Mouse (Mus musculus) adrenal gland (tissue): ENCODE measurements around the gene Prkch.

Source experiments
- intact Hi-C: fragments of 180-260 bp; cut with DNase I; formaldehyde crosslinking; loops from one replicate; pipeline ENCODE4 v1.15.1; 2025

Prkch gene

DNA sequence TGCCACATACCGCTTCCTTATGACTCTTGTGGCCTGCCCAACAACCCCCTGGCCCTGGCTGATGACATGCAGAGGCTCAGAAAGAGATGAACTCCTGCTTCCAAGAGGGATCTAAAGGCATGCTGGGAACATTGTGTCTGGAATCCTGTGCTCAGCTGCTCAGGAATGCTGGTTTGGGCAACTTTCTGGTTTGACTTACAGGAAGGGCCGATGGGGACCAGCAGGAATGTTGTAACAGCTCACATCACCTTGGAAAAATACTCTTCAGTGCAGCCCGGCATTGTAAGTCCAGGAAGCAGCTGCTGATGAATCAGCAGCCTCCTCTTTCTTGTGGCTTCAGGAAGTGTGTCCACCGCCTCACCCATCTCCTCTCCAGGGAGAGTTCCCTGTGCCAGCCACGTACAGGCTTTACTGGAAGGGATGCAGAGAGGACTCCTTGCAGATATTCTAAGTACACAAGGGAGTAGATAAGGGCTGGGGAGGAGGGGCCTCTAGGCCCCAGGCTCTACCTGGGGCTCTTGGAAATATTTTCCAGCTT is 206.0 kb downstream of the Prkch start:
- intact Hi-C loops = no loop called here

DNA sequence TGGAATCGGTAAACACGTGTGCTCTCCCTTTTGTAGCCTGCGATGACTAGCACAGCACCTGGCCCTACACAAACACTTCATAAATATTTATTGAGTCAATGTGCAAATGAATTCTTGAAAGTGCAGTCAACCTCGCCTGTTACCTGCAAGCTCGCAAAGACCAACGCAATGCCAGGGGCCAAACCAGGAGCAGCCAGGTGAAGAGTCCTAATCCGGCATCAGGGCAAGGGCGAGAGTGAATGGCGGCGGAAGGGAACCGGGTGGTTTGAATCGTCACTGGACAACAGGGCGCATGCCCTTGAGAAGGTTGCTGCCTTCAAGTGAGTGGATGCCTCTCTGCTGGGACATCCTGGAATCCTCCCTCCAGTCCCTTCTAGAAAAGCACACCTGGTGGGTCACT is 208.6 kb downstream of the Prkch start:
- intact Hi-C loops = no loop called here

DNA sequence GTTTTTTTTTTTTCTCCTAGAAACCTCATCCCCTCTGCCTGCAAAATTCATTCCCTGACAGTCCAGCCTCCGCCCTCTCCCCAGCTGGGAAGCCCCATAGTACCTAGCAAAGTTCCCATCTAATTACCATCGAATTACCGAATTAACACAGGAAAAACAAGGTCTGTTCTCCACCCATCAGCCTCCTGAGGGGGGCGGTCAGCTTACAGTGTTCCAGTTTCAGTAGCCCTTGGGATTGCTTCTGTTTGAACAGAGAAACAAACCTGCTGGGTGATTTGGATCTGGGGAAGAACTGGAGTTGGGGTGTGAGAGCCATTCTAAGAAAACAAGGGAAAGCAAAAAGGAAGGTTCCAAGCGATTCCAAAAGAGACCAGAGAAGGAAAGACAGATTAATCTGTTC is 209.1 kb downstream of the Prkch start:
- intact Hi-C loops = no loop called here

DNA sequence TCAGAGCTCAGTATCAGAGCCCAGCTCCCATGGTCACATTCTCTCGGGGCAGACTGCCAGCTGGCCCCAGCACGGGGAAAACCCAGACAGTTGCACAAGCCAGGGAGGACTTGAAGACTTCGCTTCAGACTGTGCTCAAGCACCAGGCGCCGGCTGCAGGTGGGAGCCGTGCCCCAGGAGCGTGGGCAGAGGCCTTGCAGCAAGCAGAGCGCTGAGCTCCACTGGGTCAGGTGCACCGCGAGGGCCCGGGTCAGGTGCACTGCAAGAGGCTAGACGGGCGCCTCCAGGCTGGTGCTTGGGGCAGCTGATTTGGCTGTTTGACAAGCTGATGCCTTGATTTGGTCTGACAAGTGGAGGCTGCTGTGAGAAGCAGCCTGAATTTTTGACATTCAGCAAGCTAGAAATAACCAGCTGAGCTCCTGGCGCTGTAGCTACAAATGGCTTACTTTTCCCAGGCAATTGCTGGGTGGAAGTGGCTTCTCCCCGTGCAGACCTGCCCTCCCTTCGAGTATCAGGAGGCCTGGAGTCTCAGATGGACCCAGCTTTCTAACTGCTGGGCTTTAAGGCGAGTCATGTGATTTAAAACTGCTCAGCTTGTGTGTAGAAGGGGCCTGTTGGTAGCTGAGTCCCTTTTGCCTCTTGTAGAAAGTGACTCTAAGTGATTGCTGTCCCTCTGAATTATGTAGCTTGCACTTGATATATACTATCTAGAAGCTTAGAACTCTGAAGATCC is 209.7 kb downstream of the Prkch start:
- intact Hi-C loops = no loop called here

DNA sequence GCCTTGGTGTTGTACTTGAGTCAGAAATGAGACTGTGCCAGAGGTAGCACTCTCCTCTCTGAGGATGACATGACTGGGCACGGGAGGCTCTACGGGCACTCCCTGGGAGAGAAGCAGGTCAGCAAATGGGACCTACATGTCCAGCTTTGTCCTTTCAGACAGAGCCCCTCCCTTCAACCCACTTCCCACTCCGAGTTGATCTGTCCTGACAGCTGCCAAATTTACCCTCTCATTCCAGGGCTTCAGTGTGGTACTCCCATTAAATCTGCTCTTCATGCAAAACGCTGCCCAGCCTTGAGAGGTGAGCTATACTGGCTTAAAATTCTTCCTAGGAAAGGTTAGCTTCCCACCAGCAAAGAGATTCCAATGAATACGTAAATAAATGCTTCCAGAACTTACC is 215.1 kb downstream of the Prkch start:
- intact Hi-C loops = no loop called here

DNA sequence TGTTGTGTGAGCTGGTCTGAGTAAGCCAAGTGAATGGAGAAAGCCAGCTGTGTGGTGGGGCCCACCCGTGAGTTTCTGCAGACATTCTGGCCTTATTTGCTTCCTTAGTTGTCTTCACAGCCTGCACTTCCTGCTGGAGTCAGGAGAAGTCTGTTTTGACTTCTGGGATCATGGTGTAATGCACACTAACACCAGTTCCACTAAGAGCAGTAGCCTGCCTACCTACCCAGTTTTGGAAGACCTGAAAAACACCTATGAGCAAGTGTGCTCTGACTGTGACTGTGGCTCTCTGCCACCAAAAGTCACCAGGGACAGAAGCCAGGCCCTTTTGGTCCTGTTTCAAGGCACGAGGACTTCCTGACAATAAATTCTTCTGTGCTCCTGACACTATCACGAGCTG is 216.3 kb downstream of the Prkch start:
- intact Hi-C loops = no loop called here

DNA sequence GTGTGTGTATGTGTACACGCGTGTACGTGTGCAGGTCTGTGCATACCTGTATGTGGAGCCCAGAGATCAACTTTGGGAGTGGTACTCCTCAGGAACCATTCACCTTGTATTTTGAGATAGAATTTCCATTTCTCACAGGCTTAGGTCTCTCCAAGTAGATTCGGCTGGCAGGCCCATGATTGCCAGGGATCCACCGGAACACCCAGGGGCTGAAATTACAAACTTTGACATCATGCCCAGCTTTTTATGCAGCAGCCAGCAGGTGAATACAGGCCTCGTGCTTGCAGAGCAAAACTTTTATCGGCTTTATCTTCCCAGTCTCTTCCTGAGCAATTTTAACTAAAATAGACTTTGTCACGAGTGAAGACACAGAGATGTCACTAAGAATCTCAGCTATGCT is 217.2 kb downstream of the Prkch start:
- intact Hi-C loops = no loop called here

DNA sequence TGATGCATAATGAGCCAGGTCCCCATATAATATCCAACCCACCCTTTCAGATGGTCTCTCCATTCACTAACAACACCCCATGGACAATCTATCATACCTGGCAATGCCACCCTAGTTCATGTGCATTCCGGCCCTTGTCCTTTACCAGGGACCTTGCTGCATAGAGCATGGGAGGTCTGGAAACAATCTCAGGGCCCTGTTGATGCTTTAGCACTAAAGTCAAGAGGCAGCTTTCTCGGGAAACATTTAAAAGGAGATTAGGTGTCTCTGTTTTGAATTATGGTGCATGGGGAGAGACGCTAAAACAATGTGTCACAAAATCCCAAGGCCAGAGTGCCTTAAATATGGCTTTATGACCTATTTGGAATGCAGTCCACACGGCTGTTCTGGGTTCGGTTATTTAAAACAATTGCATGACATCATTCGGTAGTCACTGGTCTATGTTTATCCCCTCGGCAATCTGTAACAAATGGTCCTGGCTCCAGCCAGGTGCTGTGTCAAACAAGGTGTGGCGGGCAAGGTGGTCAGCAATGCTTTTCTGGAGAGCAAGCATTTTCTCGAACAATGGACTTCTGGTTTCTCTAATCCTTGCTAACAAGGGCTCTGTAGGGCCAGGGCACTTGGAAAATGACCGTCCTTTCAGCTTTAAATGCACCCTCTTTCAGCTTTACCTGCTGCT is 217.9 kb downstream of the Prkch start:
- intact Hi-C loops = no loop called here

DNA sequence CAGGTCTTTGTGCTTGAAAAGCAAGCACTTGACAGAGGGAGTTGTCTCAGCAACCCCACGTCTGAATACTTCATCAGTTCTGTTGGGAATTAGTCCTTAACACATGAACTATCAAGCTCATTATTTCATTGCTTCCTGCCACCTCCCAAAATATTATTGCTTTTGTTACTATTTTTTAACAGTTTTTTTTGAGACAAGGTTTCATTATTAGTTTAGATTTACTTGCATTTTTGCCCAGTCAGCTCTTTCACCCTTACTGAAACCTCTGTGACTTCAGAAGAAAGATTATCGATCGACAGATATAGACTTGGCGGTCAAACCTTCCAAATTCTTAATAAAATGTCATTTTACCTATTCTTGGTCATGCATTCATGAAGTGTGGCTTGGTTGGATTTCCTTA is 219.3 kb downstream of the Prkch start:
- intact Hi-C loops = no loop called here

DNA sequence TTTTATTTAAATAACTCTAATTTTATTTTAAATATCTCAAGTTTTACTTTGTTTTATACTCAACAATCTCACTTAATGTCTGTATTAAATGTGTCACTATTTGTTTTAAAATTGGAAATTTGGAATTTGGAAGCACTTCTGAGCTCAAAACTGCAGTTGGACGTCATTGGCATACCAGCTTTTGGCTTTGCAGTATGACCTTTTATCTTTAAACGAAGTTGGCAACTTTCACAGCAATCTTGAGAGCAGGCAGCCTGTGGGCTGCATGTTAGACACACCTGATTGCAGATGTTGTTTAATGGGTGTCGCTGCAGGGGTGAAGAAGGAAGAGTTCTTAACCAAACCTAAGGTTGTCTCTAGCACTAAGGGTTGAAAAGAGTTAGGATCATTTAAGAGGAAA is 220.9 kb downstream of the Prkch start:
- intact Hi-C loops = no loop called here

DNA sequence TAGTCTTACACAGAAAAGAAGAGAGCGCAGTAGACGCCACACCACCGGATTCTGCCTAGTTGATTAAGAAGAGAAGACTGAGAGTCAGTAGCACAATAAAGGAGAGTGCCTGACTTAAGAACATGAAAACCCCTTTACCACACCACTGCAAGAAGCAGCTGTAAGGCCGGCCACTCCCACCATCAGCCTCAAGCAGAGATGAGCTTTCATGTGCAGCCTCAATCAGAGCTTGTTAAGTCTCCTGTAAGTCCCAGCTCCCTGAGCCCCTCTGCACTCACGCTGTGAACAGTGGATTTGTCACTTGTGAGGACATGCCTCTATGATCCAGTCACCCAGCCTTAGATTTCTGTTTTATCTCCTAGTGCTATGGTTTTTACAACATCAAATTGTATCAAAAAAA is 221.4 kb downstream of the Prkch start:
- intact Hi-C loops = no loop called here

DNA sequence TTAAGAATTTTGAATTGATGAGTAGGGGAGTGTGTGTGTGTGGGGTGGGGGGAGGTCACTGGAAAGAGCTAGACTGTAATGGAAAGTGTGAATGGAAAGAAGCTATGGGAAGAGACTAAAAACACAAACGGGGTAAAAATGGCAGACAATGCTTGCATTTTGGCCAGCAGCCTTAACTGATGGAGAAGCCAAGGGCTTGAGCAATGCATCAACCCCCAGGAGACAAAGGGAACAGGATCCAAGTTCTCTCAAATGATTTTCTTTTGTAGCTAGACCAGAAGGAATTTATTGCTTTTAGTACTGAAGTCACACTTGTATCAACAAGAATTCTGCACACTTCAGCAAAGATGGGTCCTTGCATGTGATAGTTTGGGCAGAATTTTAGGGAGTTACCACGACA is 222.6 kb downstream of the Prkch start:
- intact Hi-C loops = no loop called here

DNA sequence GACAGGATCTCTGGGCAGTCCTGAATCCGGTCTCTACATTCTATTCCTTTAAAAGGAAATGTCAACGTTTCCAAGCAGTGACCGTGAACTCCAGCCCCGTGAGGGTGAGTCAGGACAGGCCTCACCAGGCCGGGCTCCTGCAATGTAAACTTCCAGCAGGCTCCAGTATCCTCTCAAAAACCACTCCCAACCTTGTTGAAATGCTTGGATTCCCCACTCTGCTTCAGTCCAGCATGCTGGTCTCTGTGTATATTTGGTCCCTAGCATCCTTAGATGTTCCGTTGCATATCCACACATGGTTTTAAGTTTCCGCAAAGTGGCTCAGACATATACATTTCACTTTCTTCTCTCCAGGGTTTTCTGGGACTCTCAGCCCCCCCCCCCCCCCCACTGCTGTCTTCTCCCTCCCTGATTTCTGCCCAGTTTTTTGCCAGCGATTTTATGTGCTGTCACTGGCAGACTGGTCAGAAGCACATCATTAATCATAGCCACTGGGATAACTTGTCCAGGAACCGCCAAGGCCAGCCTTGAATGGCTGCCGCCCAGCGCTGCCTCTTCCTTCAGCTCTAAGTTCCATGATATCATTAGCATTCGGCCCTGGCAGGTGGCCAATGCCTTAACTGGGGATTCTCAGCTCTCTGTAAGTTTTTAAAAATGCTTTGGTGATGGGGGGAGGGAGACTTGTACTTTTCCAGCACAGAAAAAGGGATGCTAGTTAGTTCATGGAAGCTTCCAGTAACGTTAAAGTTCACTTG is 225.6 kb downstream of the Prkch start:
- intact Hi-C loops = no loop called here

DNA sequence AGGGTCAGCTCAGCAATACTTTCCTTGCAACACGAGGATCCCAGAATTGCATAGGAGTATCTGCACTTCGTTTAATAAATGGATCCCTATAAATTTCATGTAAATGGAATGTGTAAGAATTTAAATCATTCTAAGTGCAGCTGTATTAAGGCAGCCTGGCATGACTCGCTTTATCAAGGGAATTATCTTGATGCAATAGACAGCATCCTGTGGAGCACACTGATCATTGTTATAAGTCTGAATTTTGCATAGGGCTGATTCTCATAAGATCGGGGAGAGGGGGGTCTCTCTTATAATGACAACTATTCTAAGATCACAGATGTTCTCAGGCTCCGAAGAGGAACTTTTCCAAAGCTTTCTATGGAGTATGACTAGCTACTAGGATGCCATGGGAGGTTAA is 226.3 kb downstream of the Prkch start:
- intact Hi-C loops = no loop called here

DNA sequence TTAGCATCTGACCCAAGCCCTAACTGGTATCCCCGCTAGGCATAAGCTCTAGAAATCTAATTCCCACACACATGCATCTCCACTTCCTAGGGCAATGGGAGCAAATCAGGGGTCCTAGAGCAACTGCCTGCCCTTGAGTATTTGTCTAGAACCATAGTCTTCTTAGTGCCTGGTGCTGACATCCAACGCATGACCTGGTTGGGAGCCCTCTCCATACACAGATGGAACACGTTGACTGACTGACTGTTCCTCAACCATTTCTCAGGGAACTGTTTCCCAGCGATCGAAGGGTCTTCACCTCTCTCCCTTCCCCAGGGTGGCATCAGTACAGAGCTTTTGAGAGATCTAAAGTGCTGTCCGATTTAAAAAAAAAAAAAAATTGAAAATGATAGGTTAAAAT is 227.6 kb downstream of the Prkch start:
- intact Hi-C loops = no loop called here

DNA sequence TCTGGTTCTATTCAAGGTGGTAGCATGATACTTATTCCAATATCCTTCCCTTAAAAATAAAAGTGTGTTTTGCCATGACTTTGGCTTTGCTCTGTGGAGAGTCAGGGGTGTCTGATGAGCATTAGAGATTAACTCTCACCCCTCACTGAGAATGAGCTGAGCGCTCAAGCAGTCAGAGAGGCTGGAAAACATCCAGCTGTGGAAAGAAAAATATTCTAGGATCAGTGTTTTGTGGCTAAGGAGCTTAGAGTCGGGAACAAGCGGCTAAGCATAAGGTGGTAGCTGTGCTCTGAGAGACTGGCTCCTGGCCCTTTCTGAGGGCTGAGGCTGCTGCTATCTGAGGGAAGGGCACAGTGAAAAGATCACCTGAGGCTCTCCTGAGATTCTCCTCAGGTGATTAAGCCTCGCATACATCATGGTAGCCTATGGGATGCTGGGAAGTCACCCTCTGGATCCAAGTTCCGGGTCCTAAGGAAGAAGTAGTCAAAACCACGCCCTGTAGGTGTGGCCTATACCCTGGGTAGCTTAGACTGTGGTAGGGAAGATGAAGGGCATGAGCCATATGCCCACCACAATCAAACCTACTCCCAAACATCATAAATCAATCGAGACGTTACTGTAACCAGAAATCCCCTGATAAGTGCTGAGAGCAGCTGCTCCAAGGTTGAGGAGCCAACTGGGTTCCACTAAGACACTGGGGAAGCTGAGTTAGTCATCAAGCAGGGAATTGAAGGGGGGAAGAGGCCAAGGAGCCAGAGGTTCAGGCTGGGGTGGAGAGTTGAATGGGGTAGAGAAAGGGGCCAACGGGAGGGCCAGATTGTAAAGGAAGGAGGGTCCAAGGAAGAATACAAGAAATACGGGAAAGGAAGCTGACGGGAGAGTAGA is 228.7 kb downstream of the Prkch start:
- intact Hi-C loops = no loop called here

DNA sequence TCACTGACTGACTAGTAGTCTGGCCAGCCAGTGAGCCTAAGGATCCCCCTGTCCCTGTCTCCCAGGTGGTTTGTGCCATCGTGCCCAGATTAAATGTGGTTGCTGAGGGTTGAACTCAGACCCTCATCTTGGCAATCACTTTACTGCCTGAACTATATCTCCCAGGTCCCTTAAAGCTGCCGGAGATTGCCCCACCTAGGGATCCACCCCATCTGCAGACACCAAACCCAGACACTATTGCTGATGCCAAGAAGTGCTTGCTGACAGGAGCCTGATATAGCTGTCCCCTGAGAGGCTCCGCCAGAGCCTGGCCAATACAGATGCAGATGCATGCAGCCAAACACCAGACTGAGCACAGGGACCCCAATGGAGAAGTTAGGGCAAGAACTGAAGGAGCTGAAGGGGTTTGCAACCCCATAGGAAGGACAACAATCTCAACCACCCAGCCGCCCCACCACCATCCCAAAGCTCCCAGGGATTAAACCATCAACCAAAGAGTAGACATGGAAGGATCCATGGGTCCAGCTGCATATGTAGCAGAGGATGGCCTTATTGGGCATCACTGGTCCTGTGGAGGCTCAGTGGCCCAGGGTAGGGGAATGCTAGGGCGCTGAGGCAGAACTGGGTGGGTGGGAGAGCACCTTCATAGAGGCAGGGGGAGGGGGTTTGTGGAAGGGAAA is 229.6 kb downstream of the Prkch start:
- intact Hi-C loops = no loop called here

DNA sequence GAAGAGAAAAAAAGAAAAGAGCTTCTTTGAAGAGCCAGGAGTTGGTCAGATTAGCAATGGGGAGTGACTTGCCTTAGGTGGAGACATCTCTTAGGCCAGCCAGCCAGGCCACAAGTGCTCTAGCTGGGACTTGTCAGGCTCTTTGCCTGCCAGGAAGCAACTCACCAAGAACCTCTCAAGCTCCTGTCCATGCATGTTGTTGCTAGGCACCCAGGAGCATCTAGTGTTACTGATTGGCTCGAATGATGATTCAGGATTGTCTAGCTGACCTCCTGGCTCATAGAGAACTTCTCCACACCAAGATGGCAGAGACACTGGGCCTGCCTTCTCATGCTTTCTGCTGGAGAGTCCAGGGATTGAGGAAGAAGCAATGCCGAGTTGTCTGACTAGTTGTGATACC is 230.3 kb downstream of the Prkch start:
- intact Hi-C loops = no loop called here

DNA sequence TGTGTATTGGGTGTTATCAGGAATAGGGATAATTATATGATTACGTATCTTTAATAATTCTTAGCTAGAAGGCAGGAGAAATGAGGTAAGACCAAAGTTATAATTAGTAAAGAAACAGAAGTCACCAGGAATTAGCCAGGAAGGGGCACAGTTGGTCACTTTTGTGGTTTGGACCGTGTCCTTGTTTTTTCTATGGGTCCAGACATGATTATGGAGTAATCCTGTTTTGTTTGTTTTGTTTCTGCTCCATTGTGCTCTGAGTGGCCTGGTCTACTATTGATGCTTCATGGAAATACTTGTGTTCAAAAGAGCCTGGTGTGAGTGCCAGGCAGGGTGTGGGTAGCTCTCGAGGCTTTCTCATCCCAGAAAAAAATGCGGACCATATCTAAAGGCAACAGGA is 230.9 kb downstream of the Prkch start:
- intact Hi-C loops = no loop called here

DNA sequence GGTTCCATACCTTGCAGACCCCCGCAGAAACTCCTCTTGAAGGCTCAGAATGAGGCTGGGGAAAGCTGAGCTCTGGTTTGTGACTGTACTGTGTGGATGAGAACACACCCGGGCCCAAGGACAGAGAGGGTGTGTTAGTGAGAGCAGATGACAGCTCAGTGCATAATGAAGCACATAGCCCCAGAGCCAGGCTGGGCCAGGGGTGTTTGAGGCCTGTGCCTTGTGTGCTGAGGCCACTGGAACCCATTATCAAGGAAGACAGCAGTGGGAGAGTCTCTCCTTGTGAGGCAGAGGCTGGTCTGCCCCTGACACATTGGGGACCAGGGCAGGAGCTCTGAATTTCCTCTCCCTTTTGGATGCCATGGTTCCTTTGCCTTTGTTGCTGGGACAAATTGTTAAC is 231.3 kb downstream of the Prkch start:
- intact Hi-C loops = no loop called here

DNA sequence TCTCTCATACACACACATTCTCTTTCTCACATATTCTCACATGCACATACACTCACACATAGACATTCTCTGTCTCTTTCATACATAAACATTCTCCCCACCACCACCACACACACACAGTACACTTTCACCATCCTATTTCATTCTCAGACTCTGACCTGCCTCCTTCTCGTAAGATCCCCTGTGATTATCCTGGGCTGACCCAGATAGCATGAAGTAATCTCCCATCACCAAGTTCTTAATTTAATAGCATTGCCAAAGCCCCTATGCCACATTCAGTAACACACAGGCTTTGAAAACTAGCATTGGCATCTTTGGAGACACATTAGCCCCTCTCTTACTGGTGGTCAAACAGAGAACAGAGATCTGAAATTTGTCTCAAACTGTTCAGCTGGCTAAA is 232.3 kb downstream of the Prkch start:
- intact Hi-C loops = no loop called here
